Mouse (Mus musculus) layer of hippocampus, adult 18-20 months (tissue): ENCODE results near the gene Tgfa. TPM values are rescaled to one million over a fixed set of nuclear protein-coding genes. Genes with fewer than 3 reads are reported as not detected.

Source experiments
- DNase-seq, 2 experiments: peaks; one replicate each; pipeline ENCODE4 v3.0.0; 2022; ENCODE audit warnings: low spot score in 2 of 2
- total RNA-seq, 2 experiments: library from RNA; stranded (reverse); gene quantifications; 2 replicates each; pipeline ENCODE4 v1.2.3; 2021

Tgfa gene
- total RNA-seq, 2 experiments from 2014 or later: 25.3 to 25.4 TPM

DNA sequence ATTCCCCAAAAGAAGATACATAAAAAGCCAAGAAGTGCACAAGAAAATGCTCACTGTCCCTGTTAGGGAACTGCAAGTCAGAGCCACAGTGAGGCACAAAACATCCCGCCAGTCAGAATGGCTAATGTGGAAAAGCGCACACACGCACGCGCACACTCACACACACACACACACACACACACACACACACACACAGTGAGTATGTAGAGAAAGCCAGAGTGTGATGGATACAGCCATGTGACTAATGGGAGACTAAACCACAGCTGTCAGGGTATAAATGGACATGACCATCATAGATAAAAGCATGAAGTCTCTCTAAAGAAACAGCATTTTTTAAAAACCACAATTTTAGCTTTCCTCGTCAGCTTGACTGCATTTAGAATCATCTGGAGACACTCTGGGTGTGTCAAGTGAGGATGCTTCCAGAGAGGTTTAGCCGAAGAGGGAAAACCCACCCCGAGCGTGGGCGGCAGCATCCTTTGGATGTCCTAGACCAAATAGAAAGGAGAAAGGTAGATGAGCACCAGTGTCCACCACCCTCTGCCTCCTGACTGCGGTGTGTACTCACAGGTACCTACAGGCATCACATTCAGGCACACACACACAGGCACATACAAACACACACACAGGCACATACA is 86.7 kb downstream of the Tgfa start:
- no peak for DNase-seq

DNA sequence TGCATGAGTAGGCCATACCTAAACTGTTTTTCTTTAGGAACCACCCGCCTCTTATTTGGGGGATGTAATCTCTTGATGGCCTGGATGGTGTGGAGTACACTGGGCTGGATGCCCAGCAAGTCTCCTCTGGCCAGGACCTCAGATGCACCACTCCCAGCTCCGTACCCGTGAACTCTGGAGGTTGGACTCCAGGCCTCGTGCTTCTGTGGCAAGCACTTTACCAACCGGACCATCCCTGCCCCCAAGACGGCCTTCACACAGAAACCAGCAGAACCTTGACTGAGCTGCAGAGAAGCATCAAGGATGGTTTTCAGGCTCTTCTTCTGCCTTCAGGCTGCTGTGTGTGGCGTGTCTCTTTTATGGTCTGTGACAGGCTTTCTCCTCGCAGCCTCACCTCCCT is 98.3 kb downstream of the Tgfa start:
- DNase-seq: no peak

DNA sequence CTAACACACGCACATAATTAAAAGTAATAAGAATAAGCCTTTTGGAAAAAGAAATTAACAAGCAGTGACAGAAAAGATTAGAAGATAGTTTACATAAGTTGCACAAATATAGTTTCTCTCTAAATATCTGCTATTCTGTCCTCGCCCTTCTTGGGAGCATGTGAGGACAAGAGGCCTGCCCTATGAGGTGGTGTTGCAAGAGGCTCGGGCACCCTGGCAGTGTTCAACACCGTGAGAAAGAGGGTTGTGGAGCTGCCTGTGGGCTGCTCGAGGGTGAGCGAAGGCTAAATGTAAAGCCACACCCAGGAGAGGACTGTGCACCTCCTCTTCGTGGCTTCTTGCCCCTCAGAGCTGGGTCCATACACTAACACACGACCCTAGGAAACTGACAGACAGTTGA is 100.4 kb downstream of the Tgfa start:
- no peak for DNase-seq

DNA sequence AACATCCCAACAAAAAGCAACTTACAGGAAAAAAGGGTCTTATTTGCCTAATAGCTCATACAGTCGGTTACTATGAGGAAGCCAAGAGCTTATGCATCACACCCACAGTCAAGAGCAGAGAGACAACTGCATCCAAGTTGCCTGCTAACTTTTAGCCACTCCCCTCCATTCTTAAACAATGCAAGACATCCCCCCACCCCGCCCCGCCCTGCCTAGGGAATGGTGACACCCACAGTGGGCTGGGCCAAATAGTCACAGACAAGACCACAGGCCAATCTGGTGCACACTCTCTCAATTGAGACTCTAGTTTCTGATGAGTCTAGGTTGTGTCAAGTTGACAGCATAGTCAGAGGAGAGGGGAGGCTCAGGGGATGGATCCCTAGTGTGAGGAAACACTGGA is 101.1 kb downstream of the Tgfa start:
- DNase-seq: no peak

DNA sequence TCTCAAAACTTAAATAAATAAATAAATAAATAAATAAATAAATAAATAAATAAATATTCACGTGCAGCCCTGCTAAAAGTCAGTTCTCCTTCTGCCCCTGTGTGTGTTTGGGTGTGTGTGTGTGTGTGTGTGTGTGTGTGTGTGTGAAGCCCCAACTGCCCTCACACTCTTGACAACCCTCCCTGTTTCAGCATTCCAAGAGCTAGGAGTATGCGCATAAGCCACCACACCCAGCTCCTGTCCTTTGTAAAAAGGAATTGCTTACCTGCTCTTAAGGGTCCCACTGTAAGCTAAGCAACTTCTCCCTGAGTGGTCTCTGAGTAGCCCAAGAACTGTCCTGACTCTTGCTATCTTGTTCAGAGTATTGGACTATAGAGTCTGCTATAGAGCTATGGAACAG is 101.9 kb downstream of the Tgfa start:
- no peak for DNase-seq

DNA sequence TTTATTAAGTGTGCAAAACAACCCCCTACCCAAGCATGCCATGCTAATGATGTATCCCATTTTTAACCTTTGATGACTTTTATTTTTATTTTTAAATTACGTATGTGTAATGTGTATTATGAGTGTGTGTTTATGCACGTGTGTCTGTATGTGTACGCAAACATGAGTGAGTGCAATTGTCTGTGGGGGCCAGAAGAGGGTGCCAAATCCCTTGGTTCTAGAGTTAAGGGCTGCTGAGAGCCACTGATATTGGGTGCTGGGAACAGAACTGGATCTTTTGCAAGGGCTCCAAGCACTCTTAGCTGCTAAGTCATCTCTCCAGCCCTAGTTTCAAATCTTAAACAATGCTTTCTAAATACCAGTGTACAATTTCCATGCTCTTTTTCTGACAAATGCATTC is 103.9 kb downstream of the Tgfa start:
- no peak for DNase-seq

DNA sequence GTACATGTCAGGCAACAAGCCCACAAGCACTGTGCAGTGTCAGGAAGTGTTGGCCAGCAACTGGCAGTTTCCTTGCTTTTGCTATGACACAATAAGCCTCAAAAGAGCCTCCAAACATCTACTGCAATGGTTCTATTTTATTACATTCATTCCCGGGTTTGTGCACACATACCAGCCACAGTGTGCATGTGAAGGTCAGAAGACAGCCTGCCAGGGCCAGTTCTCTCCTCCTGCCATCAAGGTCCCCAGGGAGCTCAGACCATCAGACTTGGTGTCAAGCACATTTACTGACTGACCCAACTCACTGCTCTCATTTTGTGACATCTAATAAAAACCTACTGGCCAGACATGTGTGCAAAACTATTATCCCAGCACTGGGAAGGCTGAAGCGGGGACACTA is 104.4 kb downstream of the Tgfa start:
- DNase-seq: no peak

DNA sequence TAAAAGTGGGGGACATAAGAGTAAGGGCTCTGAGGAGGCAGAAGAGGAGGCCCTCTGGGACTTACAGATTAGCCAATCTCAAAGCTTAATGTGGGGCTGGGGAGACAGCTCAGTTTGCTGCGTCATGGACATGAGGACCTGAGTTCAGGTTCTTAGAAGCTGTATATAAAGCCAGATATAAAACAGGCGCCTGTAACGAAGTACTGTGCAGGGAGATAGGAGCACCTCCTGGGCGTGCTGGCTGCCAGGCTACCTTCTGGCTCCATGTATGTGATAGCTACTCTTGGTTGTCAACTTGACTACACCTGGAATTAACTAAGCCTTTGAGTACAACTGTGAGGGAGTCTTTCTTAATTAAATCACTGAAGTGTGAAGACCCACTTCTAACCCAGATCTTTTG is 110.7 kb downstream of the Tgfa start:
- no peak for DNase-seq

DNA sequence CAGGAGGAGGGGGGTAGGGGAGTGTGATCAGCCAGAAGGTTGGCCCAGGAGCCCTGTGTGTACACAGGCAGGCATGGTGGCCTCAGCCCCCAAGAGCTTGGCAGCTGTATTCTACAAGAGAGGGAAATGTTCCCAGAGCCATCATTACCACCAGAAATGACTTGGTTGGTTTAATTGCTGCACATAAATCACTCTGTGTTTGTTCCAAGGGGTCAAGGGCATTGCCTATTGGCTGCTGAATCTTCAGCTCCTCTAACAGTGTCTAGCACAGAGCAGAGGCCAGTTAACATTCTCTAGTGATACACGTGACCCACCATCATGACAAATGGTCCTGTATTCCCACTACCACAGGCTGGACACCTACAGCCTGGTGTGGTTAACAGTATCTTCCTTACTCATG is 119.0 kb downstream of the Tgfa start:
- DNase-seq: no peak

DNA sequence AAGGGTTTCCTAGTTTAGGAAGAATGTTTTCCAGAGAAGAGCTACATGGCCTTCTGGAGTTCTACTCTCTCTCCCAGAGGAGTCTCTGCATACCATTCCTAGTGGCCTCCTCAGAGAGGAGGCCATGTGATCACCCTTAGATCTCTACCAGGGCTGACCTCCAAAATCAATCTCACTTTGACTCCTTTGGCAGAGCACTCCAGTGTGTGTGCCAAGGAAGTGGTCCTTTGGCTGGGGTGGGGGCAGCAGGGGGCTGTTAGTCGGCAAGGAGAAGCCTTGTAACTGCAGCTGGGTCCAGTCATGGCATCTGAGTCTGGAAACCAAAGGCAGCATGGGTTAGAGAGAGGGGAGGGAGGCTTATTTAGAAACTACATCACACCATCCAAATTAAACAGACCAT is 122.0 kb downstream of the Tgfa start:
- no peak for DNase-seq

DNA sequence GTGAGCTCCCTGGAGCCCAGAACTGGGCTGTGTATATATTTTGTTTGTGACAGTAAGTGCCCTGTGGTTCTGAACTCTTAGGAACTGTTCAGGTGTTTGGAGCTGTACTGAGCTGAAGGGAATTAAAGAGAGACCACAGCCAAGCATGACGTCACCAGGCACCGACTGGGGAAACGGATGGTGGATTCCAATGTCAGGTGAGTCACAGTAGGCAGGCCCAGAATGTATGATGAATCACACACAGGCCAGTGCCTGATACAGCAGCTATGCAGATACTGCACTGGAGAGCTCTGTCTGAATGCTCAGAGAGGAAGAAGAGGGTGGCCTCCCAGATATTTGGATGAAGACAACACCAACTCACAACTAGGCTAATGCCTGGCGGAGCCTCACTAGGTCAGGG is 123.8 kb downstream of the Tgfa start:
- peak in 1 of 2 experiments; percentile 23 for DNase-seq

DNA sequence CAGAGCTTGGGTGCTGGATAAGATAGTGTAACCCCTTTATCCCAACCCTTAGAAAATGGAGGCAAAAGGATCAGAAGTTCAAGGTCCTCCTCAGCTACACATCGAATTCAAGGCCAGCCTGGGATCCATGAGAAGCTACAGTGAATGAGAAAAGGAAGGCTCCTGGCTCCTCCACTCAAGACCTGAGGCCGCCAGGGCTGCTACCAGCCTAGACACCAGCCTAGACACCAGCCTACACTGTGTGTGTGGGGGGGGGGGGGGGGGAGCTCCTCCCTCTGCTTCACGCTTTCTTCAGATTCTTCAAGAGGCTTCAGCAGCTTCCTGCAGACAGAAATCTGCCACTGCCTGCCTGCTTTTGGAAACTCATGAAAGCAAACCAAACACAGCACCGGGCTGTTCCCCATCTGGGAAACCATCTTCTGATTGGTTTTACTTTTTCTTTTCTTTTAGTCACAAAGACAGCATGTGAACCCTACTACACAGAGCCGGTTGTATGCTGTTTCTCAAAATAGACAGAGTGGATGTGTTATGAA is 127.1 kb downstream of the Tgfa start:
- DNase-seq: peak in 1 of 2 experiments; percentile 50

DNA sequence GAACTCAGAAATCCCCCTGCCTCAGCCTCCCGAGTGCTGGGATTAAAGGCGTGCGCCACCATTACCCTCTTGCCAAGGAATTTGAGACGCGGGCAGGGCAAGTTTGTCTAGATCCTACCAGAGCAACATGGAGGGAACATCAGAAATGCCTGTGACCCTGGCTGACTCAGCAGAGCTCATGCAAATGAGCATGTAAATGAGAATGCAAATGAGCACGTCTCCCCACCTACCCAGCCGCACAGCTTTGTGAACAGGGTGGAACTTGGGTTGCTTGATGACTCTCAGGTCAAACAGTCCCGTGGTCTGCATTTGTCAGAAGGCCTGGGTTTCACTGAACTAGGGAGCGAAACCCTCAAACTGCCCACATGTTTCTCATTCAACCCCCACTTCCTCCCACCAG is 128.0 kb downstream of the Tgfa start:
- no peak for DNase-seq

DNA sequence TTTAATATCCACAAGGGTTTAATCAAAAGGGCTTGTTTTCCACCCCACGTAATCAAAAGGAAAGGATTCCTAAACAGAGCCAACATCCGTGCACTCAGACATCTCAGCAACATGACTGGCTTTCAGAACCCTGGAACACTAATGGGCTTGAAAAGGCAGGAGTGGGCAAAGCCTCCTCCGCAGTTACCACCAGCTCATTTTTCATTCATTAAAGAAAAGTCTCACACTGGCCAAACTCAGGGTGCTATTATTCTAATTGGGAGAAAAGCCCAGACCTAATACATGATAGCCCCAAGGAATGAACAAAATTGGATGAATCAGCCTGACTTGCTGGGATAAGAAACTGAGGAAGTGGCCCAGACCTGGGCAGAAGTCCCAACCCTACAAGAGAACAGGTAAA is 129.4 kb downstream of the Tgfa start:
- DNase-seq: no peak

Other genes with a start within 250 kb of the Tgfa start
- gene Dusp11, start 233.6 kb upstream of the Tgfa start, total RNA-seq: 10 to 100 TPM; 71.2 to 76.1 TPM
- not detected for gene Figla, start 179.1 kb upstream of the Tgfa start, total RNA-seq
- 100 to 1,000 TPM; 267 to 269 TPM for gene Add2, start 166.5 kb upstream of the Tgfa start, total RNA-seq
- 10 to 100 TPM; 29.2 to 31.6 TPM for gene Fam136a, start 170.4 kb downstream of the Tgfa start, total RNA-seq
- gene Snrpg, start 176.1 kb downstream of the Tgfa start, total RNA-seq: 10 to 100 TPM; 55.5 to 74.0 TPM
- gene Pcyox1, start 201.9 kb downstream of the Tgfa start, total RNA-seq: 100 to 1,000 TPM; 111 to 113 TPM
- 100 to 1,000 TPM; 114 to 120 TPM for gene Tia1, start 209.0 kb downstream of the Tgfa start, total RNA-seq
- 1 to 10 TPM in 1 of 2 experiments, under 1 TPM in 1; 0.84 to 2.8 TPM for gene Gm44790, start 231.4 kb downstream of the Tgfa start, total RNA-seq
- gene C87436, start 243.2 kb downstream of the Tgfa start, total RNA-seq: 10 to 100 TPM; 17.5 to 17.8 TPM